Mouse (Mus musculus) kidney, postnatal 4 days (tissue): Measurements from ENCODE around the gene Syde2.

Experiments used
- DNase-seq, 2 experiments: peaks; one replicate each; pipeline ENCODE4 v3.0.0; 2021; ENCODE audit warnings: mixed read lengths in 2 of 2

The Syde2 gene

GRCm38 (mm10) chr3:146011544-146012218 lies 24.0 kb downstream of the Syde2 start:
- no peak for DNase-seq

- DNase-seq = no peak
Measured at GRCm38 (mm10) chr3:146013490-146013889, 25.8 kb downstream of the Syde2 start.

- DNase-seq = no peak
Measured at GRCm38 (mm10) chr3:146014321-146014720, 26.7 kb downstream of the Syde2 start.

GRCm38 (mm10) chr3:146016979-146017378 lies 29.3 kb downstream of the Syde2 start:
- no peak for DNase-seq

- no peak for DNase-seq
Measured at GRCm38 (mm10) chr3:146017521-146017920, 29.9 kb downstream of the Syde2 start.

GRCm38 (mm10) chr3:146022232-146022631 lies 34.6 kb downstream of the Syde2 start:
- no peak for DNase-seq

- no peak for DNase-seq
Measured at GRCm38 (mm10) chr3:146024746-146025145, 37.1 kb downstream of the Syde2 start.

- DNase-seq = no peak
Measured at GRCm38 (mm10) chr3:146025499-146025898, 37.8 kb downstream of the Syde2 start.

GRCm38 (mm10) chr3:146027116-146027515 lies 39.4 kb downstream of the Syde2 start:
- no peak for DNase-seq

- DNase-seq = no peak
Measured at GRCm38 (mm10) chr3:146028406-146028805, 40.7 kb downstream of the Syde2 start.

GRCm38 (mm10) chr3:146029234-146029633 lies 41.6 kb downstream of the Syde2 start:
- no peak for DNase-seq

- DNase-seq = no peak
Measured at GRCm38 (mm10) chr3:146030255-146030836, 42.7 kb downstream of the Syde2 start.

GRCm38 (mm10) chr3:146032976-146033375 lies 45.3 kb downstream of the Syde2 start:
- DNase-seq = no peak

GRCm38 (mm10) chr3:146037906-146038305 lies 50.2 kb downstream of the Syde2 start:
- DNase-seq = peak; percentile 56 to 69

- DNase-seq = peak in 1 of 2 experiments; percentile 38
Measured at GRCm38 (mm10) chr3:146039132-146039903, 51.6 kb downstream of the Syde2 start.

GRCm38 (mm10) chr3:146041382-146041781 lies 53.7 kb downstream of the Syde2 start:
- no peak for DNase-seq

- DNase-seq = peak; percentile 60 to 72
Measured at GRCm38 (mm10) chr3:146044977-146045376, 57.3 kb downstream of the Syde2 start.

- DNase-seq = no peak
Measured at GRCm38 (mm10) chr3:146046076-146046475, 58.4 kb downstream of the Syde2 start.

GRCm38 (mm10) chr3:146047704-146048207 lies 60.1 kb downstream of the Syde2 start:
- DNase-seq = peak; percentile 65 to 80

- no peak for DNase-seq
Measured at GRCm38 (mm10) chr3:146049951-146050350, 62.3 kb downstream of the Syde2 start.

GRCm38 (mm10) chr3:146051277-146052007 lies 63.8 kb downstream of the Syde2 start:
- peak; percentile 69 to 77 for DNase-seq

- DNase-seq = no peak
Measured at GRCm38 (mm10) chr3:146053082-146053814, 65.6 kb downstream of the Syde2 start.
